Mouse (Mus musculus) gastrocnemius, postnatal 10 days (tissue): ENCODE measurements at regions not wholly inside any gene's neighbourhood (a gene's known extent, or its start where the extent isn't known, plus 50 kb on each side); places are given as distances from the start of the nearest gene placed in this dataset.

Experiments used
- DNase-seq: peaks from one replicate; pipeline ENCODE4 v3.0.0; 2021; ENCODE audit warnings: mixed read lengths

- DNase-seq = no peak
These were observed 74.4 kb downstream of the Tbx19 start for GRCm38 (mm10) chr1:165086131-165086530.

- no peak for DNase-seq
These were observed 75.8 kb downstream of the Tbx19 start for GRCm38 (mm10) chr1:165084753-165085152.

GRCm38 (mm10) chr1:165084179-165084578 lies 76.4 kb downstream of the Tbx19 start:
- DNase-seq = peak; percentile 35

GRCm38 (mm10) chr1:165080351-165080750 lies 80.2 kb downstream of the Tbx19 start:
- no peak for DNase-seq

- no peak for DNase-seq
These were observed 83.3 kb downstream of the Tbx19 start for GRCm38 (mm10) chr1:165077313-165077712.

- DNase-seq = peak; percentile 17
These were observed 85.1 kb downstream of the Tbx19 start for GRCm38 (mm10) chr1:165075301-165076082.

GRCm38 (mm10) chr1:165071831-165072491 lies 88.6 kb downstream of the Tbx19 start:
- no peak for DNase-seq

GRCm38 (mm10) chr1:165064981-165065380 lies 95.6 kb downstream of the Tbx19 start:
- no peak for DNase-seq

GRCm38 (mm10) chr1:165062813-165063492 lies 97.6 kb downstream of the Tbx19 start:
- DNase-seq = no peak

GRCm38 (mm10) chr1:165061420-165061819 lies 99.2 kb downstream of the Tbx19 start:
- no peak for DNase-seq

- DNase-seq = no peak
These were observed 106.3 kb downstream of the Tbx19 start for GRCm38 (mm10) chr1:165054245-165054644.

GRCm38 (mm10) chr1:165051294-165051693 lies 109.3 kb downstream of the Tbx19 start:
- DNase-seq = no peak

- DNase-seq = no peak
These were observed 110.4 kb downstream of the Tbx19 start for GRCm38 (mm10) chr1:165050176-165050575.

GRCm38 (mm10) chr1:165046637-165047036 lies 111.3 kb upstream of the Xcl1 start:
- DNase-seq = peak; percentile 24

GRCm38 (mm10) chr1:165046056-165046455 lies 110.7 kb upstream of the Xcl1 start:
- DNase-seq = no peak

GRCm38 (mm10) chr1:165043361-165043760 lies 108.0 kb upstream of the Xcl1 start:
- DNase-seq = no peak

- no peak for DNase-seq
These were observed 106.8 kb upstream of the Xcl1 start for GRCm38 (mm10) chr1:165042105-165042504.

GRCm38 (mm10) chr1:165036631-165037030 lies 101.3 kb upstream of the Xcl1 start:
- no peak for DNase-seq

GRCm38 (mm10) chr1:165035618-165036017 lies 100.3 kb upstream of the Xcl1 start:
- peak; percentile 25 for DNase-seq

- DNase-seq = no peak
These were observed 85.7 kb upstream of the Xcl1 start for GRCm38 (mm10) chr1:165020960-165021563.

GRCm38 (mm10) chr1:165018692-165019309 lies 83.5 kb upstream of the Xcl1 start:
- DNase-seq = no peak

- no peak for DNase-seq
These were observed 82.9 kb upstream of the Xcl1 start for GRCm38 (mm10) chr1:165018236-165018635.
